Mouse (Mus musculus): ENCODE data around the gene Cd40lg.

DNA sequence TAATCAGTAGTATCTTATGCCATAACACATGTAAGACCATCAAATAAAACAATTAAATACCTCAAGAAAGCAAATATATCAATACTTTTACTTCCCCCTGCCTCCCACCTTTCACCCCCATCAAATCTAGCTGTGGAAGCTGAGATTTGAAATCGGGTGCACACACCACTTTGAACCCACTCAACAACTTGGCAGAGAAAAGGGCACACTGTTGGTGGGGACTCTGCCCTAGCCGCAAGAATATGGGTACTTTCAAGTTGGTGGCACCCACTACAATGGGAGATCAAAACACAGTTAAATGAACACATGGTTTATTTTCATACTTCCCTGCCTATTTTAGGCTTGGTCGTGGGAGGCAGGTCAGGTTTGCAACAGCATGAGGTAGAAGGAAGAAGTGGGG, 9.9 kb downstream of the Cd40lg start:
- no peak for TF ChIP-seq CTCF (IDR thresholded peaks at IDR 0.05; ENCODE audit: low read depth)
- no peak for TF ChIP-seq EP300 (optimal IDR thresholded peaks at IDR 0.05)
